Mouse (Mus musculus) forebrain, embryonic 10.5 days (tissue): ENCODE data around the gene Ltbr. TPM values are rescaled to one million over a fixed set of nuclear protein-coding genes. Genes with fewer than 3 reads are reported as not detected.
"Not testable (repeated sequence)": the region's sequence is repeated elsewhere in the genome, so short reads cannot be mapped to it uniquely, and the experiment has no call there.

Experiments
- DNase-seq: peaks from one replicate; pipeline ENCODE4 v3.0.0-alpha.2; 2017; ENCODE audit warnings: low spot score; ENCODE audit errors: extremely low spot score
- H3K27ac ChIP-seq: fragments of 300-500 bp; sonication (generic); 2 replicates; pipeline ENCODE4 v1.5.1; 2016; ENCODE audit warnings: mild to moderate bottlenecking
- H3K27me3 ChIP-seq: fragments of 300-500 bp; sonication (generic); 2 replicates; pipeline ENCODE4 v1.6.1; 2016; ENCODE audit warnings: mild to moderate bottlenecking; ENCODE audit not compliant: poor library complexity, severe bottlenecking
- H3K36me3 ChIP-seq: fragments of 300-500 bp; sonication (generic); replicated peaks from 2 replicates; pipeline ENCODE4 v1.6.1; 2016; ENCODE audit warnings: mild to moderate bottlenecking, moderate library complexity
- H3K4me1 ChIP-seq: fragments of 300-500 bp; sonication (generic); 2 replicates; pipeline ENCODE4 v1.6.1; 2016
- H3K4me3 ChIP-seq: fragments of 300-500 bp; sonication (generic); 2 replicates; pipeline ENCODE4 v1.5.1; 2016; ENCODE audit warnings: mild to moderate bottlenecking, moderate library complexity
- H3K9me3 ChIP-seq: fragments of 300-500 bp; sonication (generic); 2 replicates; pipeline ENCODE4 v1.6.1; 2016; ENCODE audit warnings: mild to moderate bottlenecking, moderate library complexity
- WGBS: fragments of 180-500 bp; shearing (Covaris S2); methylation state at CpG from one replicate; pipeline ENCODE4 v1.1.7; 2016; 5-methylcytosine and 5-hydroxymethylcytosine counted together
- polyA plus RNA-seq: library from polyadenylated mRNA; unstranded; fragments of >200 nt; fragmentation: Nextera tagmentation; extraction: Ambion mirVana; gene quantifications from 2 replicates; pipeline ENCODE4 v1.2.1, GENCODE M21; 2016

Ltbr gene
- polyA plus RNA-seq, 1 experiment from 2014 or later, result 16.1 TPM

DNA sequence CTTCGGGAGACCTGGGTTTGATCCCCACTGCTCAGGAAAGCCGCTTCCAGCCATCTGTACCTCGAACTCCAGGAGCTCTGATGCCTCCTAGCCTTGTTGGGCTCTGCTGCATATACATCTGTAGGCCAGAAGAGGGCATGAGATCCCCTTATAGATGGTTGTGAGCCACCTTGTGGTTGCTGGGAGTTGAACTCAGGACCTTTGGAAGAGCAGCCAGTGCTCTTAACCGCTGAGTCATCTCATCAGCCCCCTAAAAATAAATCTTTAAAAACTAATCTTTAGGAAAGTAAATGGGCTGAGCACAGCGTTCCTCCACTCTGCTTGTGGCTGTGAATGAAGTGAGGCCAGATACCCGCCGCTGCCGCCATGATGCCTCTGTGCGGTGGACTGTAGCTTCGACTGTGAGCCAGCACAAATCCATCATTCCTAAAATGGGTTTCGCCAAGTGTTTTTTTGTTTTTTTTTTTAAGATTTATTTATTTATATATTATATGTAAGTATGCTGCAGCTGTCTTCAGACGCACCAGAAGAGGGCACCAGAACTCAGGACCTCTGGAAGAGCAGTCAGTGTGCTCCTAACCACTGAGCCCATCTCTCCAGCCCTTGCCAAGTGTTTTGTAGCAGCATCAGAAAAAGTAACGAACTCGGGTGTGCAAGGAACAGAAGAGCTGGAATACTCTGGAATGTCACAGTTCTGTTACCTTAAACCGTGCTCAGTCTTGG lies 38.7 kb downstream of the Ltbr start:
- H3K4me1 ChIP-seq, result peaks cover 9% of the 10 kb centered on the region
- no peak overlapping the region for H3K27ac ChIP-seq
- H3K4me3 ChIP-seq, result no peak overlapping the region
- H3K9me3 ChIP-seq, result no peaks in the 10 kb centered on the region
- H3K36me3 ChIP-seq, result no peaks in the 10 kb centered on the region
- WGBS, result 62% methylated on average over 15 of the region's 15 CpGs
- DNase-seq, result peak; percentile 22
- peaks cover 25% of the 10 kb centered on the region for H3K27me3 ChIP-seq

DNA sequence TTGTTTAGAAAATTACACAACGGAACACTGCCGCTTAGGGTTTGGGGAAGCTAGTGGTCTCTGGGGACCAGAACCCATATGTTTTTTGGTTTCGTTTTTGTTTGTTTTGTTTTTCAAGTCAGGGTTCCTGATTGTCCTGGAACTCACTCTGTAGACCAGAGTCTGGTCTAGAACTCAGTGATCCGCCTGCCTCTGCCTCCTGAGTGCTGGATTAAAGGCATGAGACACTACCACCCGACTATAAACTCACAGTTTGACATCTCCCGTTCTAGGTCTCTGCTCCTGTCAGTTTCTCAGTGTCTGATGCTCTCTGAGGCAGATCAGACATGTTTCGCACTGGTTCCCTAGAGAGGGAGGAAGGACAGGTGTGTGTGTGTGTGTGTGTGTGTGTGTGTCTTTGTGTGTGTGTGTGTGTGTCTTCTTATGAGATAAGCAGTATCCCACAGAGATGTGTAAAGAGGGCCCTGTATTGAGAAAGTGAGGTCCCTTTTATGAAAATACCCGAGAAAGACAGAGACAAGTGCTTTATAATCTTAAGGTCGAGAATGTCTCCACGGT lies 41.4 kb downstream of the Ltbr start:
- Histone ChIP-seq H3K4me1 (peaks cover 9% of the 10 kb centered on the region), H3K27me3 (peaks cover 25% of the 10 kb centered on the region), H3K27ac (no peak overlapping the region), H3K9me3 (no peaks in the 10 kb centered on the region), H3K4me3 (no peak overlapping the region), H3K36me3 (no peaks in the 10 kb centered on the region)
- WGBS, result 86% methylated on average over 10 of the region's 10 CpGs
- DNase-seq, result no peak

DNA sequence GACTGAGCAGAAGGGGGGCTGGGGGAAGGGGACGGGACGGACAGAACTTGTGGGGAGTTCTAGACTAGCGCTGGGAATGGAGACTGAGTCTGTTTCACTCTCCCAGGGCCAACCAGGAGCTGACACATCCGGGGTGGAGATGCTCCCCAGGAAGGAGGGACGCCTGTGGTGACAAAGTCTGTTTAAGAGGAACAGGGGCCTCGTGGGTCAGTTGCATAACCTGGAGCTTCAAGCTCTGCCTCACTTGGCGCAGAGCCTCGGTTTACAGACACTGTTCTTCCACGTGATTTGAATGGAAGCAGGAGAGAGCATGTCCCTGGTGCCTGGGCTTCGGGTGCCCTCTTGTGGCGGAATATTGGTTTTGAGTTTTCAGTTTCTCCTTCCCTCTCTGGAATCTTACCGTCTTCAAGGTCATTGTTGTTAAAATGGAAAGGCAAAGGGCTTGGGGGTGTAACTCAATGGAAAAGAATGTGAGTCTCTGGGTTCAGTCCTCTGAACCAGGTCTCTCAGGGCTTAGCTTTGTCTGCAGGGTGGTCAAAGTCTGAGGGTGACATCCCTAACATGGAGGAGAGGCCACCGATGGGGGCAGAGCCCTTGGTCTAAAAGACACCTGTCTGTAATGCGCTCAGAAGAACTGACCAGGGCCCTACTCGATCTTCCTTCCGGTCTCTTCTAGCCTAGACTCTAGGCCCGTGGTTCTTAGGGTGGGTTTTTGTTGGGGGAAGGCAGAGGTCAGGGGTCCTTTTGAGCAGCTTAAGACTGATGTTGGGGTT lies 42.0 kb downstream of the Ltbr start:
- H3K4me3 ChIP-seq, result peak overlapping the region; percentile 36
- WGBS, result 22% methylated on average over 17 of the region's 17 CpGs
- peak; percentile 86 for DNase-seq
- no peaks in the 10 kb centered on the region for H3K36me3 ChIP-seq
- H3K9me3 ChIP-seq, result no peaks in the 10 kb centered on the region
- H3K27ac ChIP-seq, result peak overlapping the region; percentile 76
- peaks cover 25% of the 10 kb centered on the region for H3K27me3 ChIP-seq
- H3K4me1 ChIP-seq, result peaks cover 9% of the 10 kb centered on the region

DNA sequence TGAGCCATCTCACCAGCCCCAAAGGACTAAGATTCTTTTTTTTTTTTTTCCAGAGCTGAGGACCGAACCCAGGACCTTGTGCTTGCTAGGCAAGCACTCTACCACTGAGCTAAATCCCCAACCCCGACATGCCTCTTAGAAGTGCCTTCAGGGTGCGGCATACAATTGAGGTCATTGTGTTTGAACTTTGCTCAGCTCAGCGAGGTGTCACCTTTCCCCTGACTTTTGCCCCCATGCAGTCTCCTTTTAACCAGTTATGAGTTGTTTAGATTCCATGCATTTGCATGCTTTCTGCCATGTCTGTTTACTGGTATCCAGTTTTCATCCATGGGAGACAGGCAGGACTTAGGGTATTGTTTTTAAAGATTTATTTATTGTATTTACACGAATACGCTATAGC lies 44.9 kb downstream of the Ltbr start:
- H3K27ac ChIP-seq, result no peak overlapping the region
- no peaks in the 10 kb centered on the region for H3K9me3 ChIP-seq
- H3K4me3 ChIP-seq, result no peak overlapping the region
- peaks cover 9% of the 10 kb centered on the region for H3K4me1 ChIP-seq
- WGBS, result 58% methylated on average over 6 of the region's 6 CpGs
- H3K27me3 ChIP-seq, result peaks cover 25% of the 10 kb centered on the region
- no peaks in the 10 kb centered on the region for H3K36me3 ChIP-seq
- DNase-seq, result no peak

DNA sequence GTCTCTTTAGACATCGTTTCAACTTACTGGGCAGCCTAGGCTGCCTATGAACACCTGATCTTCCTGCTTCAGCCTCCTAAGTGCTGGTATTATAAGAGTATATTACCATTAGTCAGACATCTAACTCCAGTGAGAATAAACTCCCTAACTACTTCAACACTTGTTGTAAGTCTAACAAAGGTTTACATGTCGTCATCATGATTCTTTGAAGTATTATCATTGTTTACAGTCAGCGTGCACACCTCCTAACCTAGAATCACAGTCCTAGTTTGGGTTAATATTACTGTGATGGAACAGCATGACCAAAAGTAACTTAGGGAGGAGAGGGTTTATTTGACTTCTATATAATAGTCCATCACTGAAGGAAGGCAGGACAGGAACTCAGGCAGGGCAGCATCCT lies 46.2 kb downstream of the Ltbr start:
- WGBS, result 86% methylated on average over 3 of the region's 3 CpGs
- Histone ChIP-seq H3K27me3 (peaks cover 21% of the 10 kb centered on the region), H3K9me3 (no peaks in the 10 kb centered on the region), H3K4me3 (no peak overlapping the region), H3K36me3 (no peaks in the 10 kb centered on the region), H3K4me1 (peaks cover 9% of the 10 kb centered on the region), H3K27ac (no peak overlapping the region)
- DNase-seq, result no peak

DNA sequence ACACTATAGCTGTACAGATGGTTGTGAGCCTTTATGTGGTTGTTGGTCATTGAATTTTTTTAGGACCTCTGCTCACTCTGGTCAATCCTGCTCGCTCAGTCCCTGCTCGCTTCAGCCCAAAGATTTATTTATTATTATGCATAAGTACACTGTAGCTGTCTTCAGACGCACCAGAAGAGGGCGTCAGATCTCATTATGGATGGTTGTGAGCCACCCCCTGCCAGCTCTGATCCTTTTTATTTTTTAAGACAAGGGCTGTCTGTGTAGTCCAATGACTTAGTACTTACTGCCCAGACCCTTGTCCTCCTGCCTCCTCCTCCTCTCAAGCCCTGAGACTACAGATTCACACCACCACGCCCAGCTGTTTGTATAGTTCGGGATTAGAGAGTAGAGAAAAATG lies 47.1 kb downstream of the Ltbr start:
- H3K4me1 ChIP-seq, DNase-seq, H3K36me3 ChIP-seq, H3K27ac ChIP-seq, H3K4me3 ChIP-seq, H3K9me3 ChIP-seq: not testable (repeated sequence)
- peaks cover 14% of the 10 kb centered on the region for H3K27me3 ChIP-seq
- WGBS, result 71% methylated on average over 6 of the region's 6 CpGs

DNA sequence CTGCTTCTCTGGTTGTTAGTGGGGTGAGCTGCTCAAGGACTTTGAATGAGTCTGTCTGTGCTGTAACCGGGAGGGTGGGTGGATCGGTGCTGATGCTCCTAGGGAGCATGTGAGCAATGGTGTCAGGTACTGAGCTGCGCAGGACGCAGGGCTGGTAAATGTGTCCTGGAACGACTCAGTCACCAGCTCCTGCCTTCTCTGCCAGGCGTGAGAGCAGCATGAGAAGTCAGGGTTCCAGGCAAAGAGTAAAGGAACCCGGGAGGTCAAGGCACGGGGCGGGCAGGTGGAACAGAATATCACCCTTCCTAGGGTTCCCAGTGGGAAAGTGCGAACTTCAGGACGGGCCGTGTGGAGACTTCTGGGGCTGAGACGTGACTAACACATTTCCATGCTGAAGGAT lies 47.6 kb downstream of the Ltbr start:
- 78% methylated on average over 13 of the region's 13 CpGs for WGBS
- no peak for DNase-seq
- Histone ChIP-seq H3K36me3 (no peaks in the 10 kb centered on the region), H3K27me3 (peaks cover 11% of the 10 kb centered on the region), H3K27ac (no peak overlapping the region), H3K4me1 (no peaks in the 10 kb centered on the region), H3K9me3 (no peaks in the 10 kb centered on the region), H3K4me3 (no peak overlapping the region)

DNA sequence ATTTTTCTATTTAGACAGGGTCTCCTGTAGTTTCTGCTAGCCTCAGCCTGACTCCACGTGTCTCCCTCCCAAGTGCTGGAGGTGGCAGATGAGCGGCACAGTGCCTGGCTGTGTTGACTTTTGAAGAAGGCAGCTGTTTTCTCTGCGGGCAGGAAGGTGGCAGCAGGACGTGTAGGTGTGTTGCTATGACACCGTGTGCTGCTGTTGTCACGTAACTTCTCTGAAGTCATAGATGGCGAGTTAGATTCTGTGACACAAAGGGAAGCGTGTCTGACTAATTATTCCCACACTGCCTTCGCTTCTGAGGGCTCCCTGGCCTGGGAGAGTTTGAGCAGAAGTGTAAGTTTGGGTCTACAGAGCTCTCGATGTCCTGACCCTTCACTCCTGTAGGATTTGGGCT lies 48.4 kb downstream of the Ltbr start:
- Histone ChIP-seq H3K9me3 (no peaks in the 10 kb centered on the region), H3K4me1 (no peaks in the 10 kb centered on the region), H3K27me3 (peaks cover 3% of the 10 kb centered on the region), H3K27ac (no peak overlapping the region), H3K36me3 (no peaks in the 10 kb centered on the region), H3K4me3 (no peak overlapping the region)
- DNase-seq, result no peak
- WGBS, result 77% methylated on average over 10 of the region's 10 CpGs

DNA sequence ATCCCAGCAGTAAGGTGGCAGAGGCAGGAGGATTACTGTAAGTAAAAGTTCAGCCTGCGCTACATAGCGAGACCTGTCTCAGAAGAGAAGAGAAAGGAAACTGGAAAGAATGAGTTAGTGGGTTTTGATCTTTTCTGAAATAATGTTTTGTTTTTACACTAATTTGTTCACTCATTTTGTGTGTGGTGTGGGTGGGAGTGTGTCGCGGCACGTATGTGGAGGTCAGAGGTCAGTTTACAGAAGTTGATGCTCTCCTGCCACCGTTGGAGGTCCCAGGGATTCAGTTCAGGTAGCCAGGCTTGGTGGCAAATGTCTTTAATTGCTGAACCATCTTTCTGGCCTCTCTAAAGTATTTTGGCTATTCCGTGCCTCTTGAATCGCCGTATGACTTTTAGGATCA lies 49.5 kb downstream of the Ltbr start:
- DNase-seq, result no peak
- Histone ChIP-seq H3K9me3 (no peaks in the 10 kb centered on the region), H3K27ac (no peak overlapping the region), H3K27me3 (no peaks in the 10 kb centered on the region), H3K36me3 (no peaks in the 10 kb centered on the region), H3K4me1 (no peaks in the 10 kb centered on the region), H3K4me3 (no peak overlapping the region)
- 93% methylated on average over 9 of the region's 9 CpGs for WGBS

DNA sequence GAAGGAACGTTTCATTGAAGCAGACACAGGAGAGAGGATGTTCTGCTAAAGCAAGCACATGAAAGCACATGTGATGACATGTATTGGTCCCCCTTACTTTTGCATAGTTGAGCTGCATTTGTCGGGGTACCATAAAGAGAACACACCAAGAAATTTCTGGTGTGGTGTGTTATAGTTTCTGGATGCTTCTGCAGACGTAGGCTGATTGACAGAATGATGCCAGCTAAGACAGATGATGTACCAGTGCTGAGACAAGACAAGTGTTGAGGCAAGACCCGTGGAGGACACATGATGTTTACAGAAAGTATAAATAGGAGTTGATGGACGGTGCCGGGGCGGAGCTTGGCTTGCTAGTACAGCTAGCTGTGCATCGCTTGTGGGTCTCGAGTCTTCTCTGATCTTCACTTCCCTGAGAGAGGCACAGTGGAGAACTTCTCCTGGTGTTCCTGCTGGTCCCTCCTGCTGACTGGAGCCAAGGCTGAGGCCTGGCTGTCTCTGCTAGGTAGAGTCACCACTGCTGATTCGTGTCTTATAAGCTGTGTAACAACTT lies 53.6 kb downstream of the Ltbr start:
- WGBS, result 89% methylated on average over 10 of the region's 10 CpGs
- no peaks in the 10 kb centered on the region for H3K36me3 ChIP-seq
- no peaks in the 10 kb centered on the region for H3K27me3 ChIP-seq
- H3K4me1 ChIP-seq, result peaks cover 4% of the 10 kb centered on the region; the same call in 1 of the 2 replicates
- no peaks in the 10 kb centered on the region for H3K9me3 ChIP-seq
- no peak overlapping the region for H3K4me3 ChIP-seq
- DNase-seq, result no peak
- H3K27ac ChIP-seq, result no peak overlapping the region
